Mouse (Mus musculus) lung, embryonic 14.5 days (tissue): ENCODE measurements around the gene Gnai2. TPM values are rescaled to one million over a fixed set of nuclear protein-coding genes. Genes with fewer than 3 reads are reported as not detected.
A peak's percentile ranks its signal among the peaks of the same experiment; 100 is the strongest.

Source experiments
- ATAC-seq: fragments of 200-750 bp; cut with Nextera tagmentation; 2 replicates; pipeline ENCODE4 v1.8.0; 2017; ENCODE audit warnings: mild to moderate bottlenecking, moderate TSS enrichment, moderate library complexity; ENCODE audit not compliant: insufficient read depth
- DNase-seq: peaks from one replicate; pipeline ENCODE4 v3.0.0-alpha.2; 2015
- H3K27ac ChIP-seq: fragments of 300-500 bp; sonication (generic); 2 replicates; pipeline ENCODE4 v1.5.1; 2014; ENCODE audit warnings: low read depth, mild to moderate bottlenecking, moderate library complexity
- H3K27me3 ChIP-seq: fragments of 300-500 bp; sonication (generic); 2 replicates; pipeline ENCODE4 v1.6.1; 2014; ENCODE audit warnings: low read length, control low read depth; ENCODE audit not compliant: insufficient read depth
- H3K36me3 ChIP-seq: fragments of 300-500 bp; sonication (generic); 2 replicates; pipeline ENCODE4 v1.6.1; 2014; ENCODE audit warnings: control low read depth; ENCODE audit not compliant: insufficient read depth
- H3K4me1 ChIP-seq: fragments of 300-500 bp; sonication (generic); 2 replicates; pipeline ENCODE4 v1.6.1; 2014; ENCODE audit warnings: antibody characterized with exemption, control low read depth; ENCODE audit not compliant: insufficient read depth
- H3K4me2 ChIP-seq: fragments of 300-500 bp; sonication (generic); 2 replicates; pipeline ENCODE4 v1.6.1; 2014; ENCODE audit warnings: mild to moderate bottlenecking
- H3K4me3 ChIP-seq: fragments of 300-500 bp; sonication (generic); 2 replicates; pipeline ENCODE4 v1.5.1; 2014; ENCODE audit warnings: low read depth, low read length
- H3K9ac ChIP-seq: fragments of 300-500 bp; sonication (generic); 2 replicates; pipeline ENCODE4 v1.6.1; 2014
- H3K9me3 ChIP-seq: fragments of 300-500 bp; sonication (generic); 2 replicates; pipeline ENCODE4 v1.6.1; 2016; ENCODE audit warnings: low read depth, low read length, control low read depth
- CTCF ChIP-seq: IDR thresholded peaks from 2 replicates; pipeline ENCODE4 v1.5.1; 2016; ENCODE audit warnings: antibody characterized with exemption, low read depth
- WGBS: fragments of 180-500 bp; shearing (Covaris S2); extraction: QIAGEN DNeasy Blood & Tissue Kit; methylation state at CpG from one replicate; pipeline ENCODE4 v1.1.7; 2014; 5-methylcytosine and 5-hydroxymethylcytosine counted together
- polyA plus RNA-seq: library from polyadenylated mRNA; unstranded; fragments of >200 nt; fragmentation: Nextera tagmentation; extraction: Ambion mirVana; gene quantifications from 2 replicates; pipeline ENCODE4 v1.2.1, GENCODE M21; 2014

Gnai2 gene
- polyA plus RNA-seq, 1 experiment from 2014 or later: 419 TPM

DNA sequence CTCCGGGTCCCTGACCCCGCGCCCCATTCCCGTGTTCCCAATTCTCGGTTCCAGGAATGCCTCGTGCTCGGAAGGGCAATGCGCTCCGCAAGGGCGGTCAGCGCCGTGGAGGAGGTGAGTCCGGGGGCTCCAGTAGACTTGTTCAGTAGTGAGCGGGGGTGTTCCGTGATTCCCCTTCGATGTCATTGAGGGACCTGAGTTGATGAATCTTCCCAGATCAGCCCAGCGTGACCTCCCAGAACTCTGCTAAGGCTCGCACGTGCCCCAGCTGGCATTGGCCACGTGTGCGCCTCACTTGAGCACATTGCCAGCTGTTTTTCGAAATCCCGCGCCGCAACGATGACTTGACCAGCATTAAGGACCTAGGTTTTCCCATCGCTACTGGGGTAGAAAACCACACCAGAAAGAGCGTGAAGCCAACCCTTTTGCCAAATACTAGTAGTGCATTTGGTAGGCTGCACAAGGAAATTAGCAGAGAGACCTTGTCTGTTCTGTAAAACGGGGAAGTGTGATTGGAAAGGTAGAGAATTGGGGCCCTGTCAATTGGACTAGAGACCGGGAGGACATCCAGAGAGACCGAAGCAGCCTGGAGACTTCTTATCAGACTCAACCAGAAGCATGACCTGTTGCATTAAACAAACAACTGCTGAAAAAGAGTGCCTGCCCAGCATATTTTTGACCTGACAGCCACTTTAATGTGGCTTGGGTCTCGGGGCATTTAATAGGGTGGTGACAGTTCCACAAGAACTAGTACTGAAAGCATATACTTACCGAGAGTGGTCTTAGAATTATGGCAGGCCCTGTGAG is 47.1 kb downstream of the Gnai2 start:
- WGBS: 1% methylated on average over 33 of the region's 33 CpGs
- Histone ChIP-seq H3K9me3 (no peaks in the 10 kb centered on the region), H3K4me2 (peak overlapping the region; percentile 96), H3K36me3 (peaks cover 49% of the 10 kb centered on the region), H3K27ac (peak overlapping the region; percentile 50; the same call in 1 of the 2 replicates), H3K4me1 (peaks cover 8% of the 10 kb centered on the region; the same call in 1 of the 2 replicates), H3K9ac (peak overlapping the region; percentile 68), H3K4me3 (peak overlapping the region; percentile 78), H3K27me3 (no peaks in the 10 kb centered on the region)
- TF ChIP-seq CTCF: no peak
- DNase-seq (peak; percentile 73), ATAC-seq (no peak)

DNA sequence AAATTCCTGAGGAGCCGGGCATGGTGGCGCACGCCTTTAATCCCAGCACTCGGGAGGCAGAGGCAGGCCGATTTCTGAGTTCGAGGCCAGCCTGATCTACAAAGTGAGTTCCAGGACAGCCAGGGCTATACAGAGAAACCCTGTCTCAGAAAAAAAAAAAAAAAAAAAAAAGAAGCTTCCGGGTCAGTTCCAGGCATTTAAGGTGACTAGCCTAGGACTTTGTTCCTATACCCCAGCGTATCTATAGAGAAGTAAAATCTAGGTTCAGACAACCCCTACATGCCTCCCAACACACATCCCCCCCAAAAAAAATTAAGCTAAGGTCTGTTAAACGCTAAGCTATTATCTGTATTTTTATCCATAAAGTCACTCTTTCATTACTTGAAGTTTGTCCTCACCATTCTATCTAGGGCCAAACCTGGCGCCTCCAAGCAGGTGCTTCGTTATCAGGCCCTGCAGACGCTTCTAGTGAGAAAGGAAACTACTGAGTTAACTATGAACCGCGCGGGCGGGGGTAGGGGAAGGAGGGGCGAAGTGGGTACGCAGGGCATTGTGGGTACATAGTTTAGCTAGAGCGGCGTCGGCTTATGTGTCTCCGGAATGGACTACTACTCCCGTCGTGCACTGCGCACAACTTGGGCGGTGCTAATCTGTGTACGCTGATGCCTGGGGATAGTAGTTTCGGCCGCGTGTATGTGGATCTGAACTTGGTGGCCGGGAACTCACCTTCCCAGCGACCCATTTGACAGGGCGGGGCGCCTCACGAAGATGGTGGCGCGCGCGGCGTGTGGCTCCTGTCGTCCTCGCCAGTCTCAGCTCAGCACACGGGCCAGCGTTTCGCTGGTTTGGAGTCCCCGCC is 48.0 kb downstream of the Gnai2 start, which contains the start of gene Ifrd2:
Gene Ifrd2, plus strand, starts transcription at position 669 of the 859 bp plus-strand sequence.
- Histone ChIP-seq H3K4me2 (peak within 1 kb of the TSS; percentile 96), H3K36me3 (peaks cover 45% of the 10 kb centered on the region), H3K27ac (peak within 1 kb of the TSS; percentile 50; the same call in 1 of the 2 replicates), H3K27me3 (no peaks in the 10 kb centered on the region), H3K9me3 (no peaks in the 10 kb centered on the region), H3K9ac (peak within 1 kb of the TSS; percentile 68), H3K4me1 (peaks cover 8% of the 10 kb centered on the region; the same call in 1 of the 2 replicates), H3K4me3 (peak within 1 kb of the TSS; percentile 78)
- TF ChIP-seq CTCF: no peak
- DNase-seq: peak; percentile 99
- 13% methylated on average over 46 of the region's 46 CpGs for WGBS
- peak; percentile 97 for ATAC-seq

DNA sequence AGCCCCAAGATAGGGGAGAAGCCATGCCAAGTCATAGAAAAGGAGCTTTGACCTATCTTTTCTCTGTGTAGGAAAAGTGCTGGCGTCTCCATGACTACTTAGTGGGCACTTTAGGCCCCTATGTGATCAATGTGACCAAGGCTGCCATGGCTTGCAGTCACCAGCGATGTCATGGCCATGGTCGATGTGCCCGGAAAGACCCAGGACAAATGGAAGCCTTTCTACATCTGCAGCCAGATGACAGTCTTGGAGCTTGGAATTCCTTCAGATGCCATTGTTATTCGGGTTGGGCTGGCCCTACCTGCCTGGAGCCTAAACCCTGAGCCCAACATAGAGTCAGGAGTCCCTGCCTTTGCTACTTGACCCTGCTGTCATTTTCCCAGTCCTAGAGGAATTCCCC is 48.7 kb downstream of the Gnai2 start:
- Histone ChIP-seq H3K4me3 (no peak overlapping the region; the same call in 1 of the 2 replicates), H3K27me3 (no peaks in the 10 kb centered on the region)
- no peak for ATAC-seq

DNA sequence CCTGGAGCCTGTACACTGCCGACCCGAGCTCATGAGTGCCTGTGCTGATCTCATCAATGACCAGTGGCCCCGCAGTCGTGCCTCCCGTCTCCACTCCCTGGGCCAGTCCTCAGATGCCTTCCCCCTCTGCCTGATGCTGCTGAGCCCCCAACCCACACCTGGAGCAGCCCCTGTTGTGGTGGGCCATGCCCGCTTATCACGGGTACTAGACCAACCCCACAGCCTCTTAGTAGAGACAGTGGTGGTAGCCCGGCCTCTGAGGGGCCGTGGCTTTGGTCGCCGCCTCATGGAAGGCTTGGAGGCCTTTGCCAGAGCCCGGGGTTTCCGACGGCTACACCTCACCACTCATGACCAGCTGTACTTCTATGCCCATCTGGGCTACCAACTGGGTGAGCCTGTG is 52.0 kb downstream of the Gnai2 start:
- H3K4me2 ChIP-seq: no peak overlapping the region
- H3K4me3 ChIP-seq: no peak overlapping the region
- peaks cover 18% of the 10 kb centered on the region; the same call in 1 of the 2 replicates for H3K36me3 ChIP-seq
- no peak for TF ChIP-seq CTCF
- 91% methylated on average over 14 of the region's 14 CpGs for WGBS
- H3K9me3 ChIP-seq: no peaks in the 10 kb centered on the region
- H3K9ac ChIP-seq: no peak overlapping the region
- H3K27ac ChIP-seq: no peak overlapping the region
- ATAC-seq (no peak), DNase-seq (no peak)
- peaks cover 2% of the 10 kb centered on the region; the same call in 1 of the 2 replicates for H3K4me1 ChIP-seq
- H3K27me3 ChIP-seq: no peaks in the 10 kb centered on the region

More for the DNA sequence above, 48.7 kb downstream of the Gnai2 start:
- H3K4me2 ChIP-seq: peak overlapping the region; percentile 13; the same call in 1 of the 2 replicates
- peaks cover 8% of the 10 kb centered on the region; the same call in 1 of the 2 replicates for H3K4me1 ChIP-seq
- no peak overlapping the region for H3K9ac ChIP-seq
- no peaks in the 10 kb centered on the region for H3K9me3 ChIP-seq
- peaks cover 38% of the 10 kb centered on the region for H3K36me3 ChIP-seq
- no peak for TF ChIP-seq CTCF
- no peak overlapping the region for H3K27ac ChIP-seq
- 84% methylated on average over 5 of the region's 5 CpGs for WGBS
- no peak for DNase-seq

DNA sequence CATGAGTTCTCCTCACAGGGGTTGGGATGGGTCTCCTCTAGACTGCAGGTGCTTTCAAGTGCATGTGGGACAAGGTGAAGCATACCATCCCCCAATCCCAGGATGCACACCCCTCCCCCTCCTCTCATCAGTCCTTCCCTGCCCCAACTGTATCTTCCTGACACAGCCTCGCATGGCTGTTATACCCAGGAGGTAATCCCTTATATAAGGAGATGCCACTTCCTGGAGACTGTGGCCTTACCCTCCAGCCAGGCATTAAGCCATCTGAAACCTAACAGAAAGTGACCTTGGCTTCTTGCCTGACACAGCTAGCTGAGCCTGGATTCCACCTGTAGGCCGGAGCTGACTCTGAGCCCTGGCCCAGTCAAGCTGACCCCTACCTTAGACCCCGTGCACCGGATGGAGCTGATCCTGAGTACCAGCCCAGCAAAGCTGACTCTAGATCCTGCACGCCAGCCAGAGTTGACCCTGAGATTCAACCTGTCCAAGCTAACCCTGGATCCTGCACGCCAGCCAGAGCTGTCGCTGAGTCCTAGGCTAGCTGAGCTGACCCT is 52.6 kb downstream of the Gnai2 start:
- H3K36me3 ChIP-seq: peaks cover 18% of the 10 kb centered on the region; the same call in 1 of the 2 replicates
- no peak overlapping the region for H3K4me3 ChIP-seq
- H3K4me1 ChIP-seq: no peaks in the 10 kb centered on the region
- 87% methylated on average over 7 of the region's 7 CpGs for WGBS
- 0 out of 2 replicates have a peak overlapping the region, but pooled peaks have one; percentile 73 for H3K4me2 ChIP-seq
- ATAC-seq: no peak
- H3K27ac ChIP-seq: no peak overlapping the region
- H3K9ac ChIP-seq: no peak overlapping the region; the same call in 1 of the 2 replicates
- no peak for TF ChIP-seq CTCF
- H3K27me3 ChIP-seq: no peaks in the 10 kb centered on the region
- no peaks in the 10 kb centered on the region for H3K9me3 ChIP-seq
- no peak for DNase-seq

DNA sequence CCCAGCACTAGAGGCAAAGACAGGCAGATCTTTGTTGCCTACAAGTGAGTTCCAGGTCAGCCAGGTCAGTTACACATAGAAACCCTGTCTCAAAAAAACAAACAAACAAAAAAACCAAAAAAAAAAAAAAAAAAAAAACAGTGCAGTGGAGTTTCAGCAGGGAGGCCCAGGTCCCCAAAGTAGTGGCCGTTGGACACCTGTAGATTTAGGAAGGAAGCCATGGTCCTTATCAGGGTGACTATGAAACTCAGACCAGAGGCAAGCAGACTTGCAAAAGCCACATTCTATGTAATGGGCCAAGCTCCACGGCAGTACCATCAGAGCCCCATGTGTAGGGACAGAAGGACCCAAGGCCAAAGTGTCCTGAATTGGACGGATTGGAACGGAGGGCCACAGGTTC is 53.6 kb downstream of the Gnai2 start:
- Histone ChIP-seq H3K9me3 (no peaks in the 10 kb centered on the region), H3K4me1 (peaks cover 4% of the 10 kb centered on the region), H3K27ac (peak overlapping the region; percentile 93), H3K4me2 (peak overlapping the region; percentile 73), H3K9ac (peak overlapping the region; percentile 66), H3K27me3 (no peaks in the 10 kb centered on the region), H3K4me3 (peak overlapping the region; percentile 51), H3K36me3 (peaks cover 18% of the 10 kb centered on the region; the same call in 1 of the 2 replicates)
- TF ChIP-seq CTCF: no peak
- ATAC-seq: no peak
- DNase-seq: no peak
- 60% methylated on average over 4 of the region's 4 CpGs for WGBS
